Mouse (Mus musculus): ENCODE data around the gene Peg3. TPM values are rescaled to one million over a fixed set of nuclear protein-coding genes. Genes with fewer than 3 reads are reported as not detected.
"Not testable (repeated sequence)": the region's sequence is repeated elsewhere in the genome, so short reads cannot be mapped to it uniquely, and the experiment has no call there.

Peg3 gene
- total and polyA plus RNA-seq, 3 experiments = not detected

- Histone ChIP-seq H3K4me3 (replicated peaks in 1 of 3; ENCODE audit: low read depth in 2 of 3, low read length in 2 of 3, poor library complexity in 1 of 3) (no peak overlapping the region), H3K79me2 (replicated peaks; ENCODE audit: control insufficient read depth, extremely low read depth, insufficient read depth, poor library complexity, severe bottlenecking) (no peaks in the 10 kb centered on the region), H3K27ac (ENCODE audit: insufficient read depth, low read depth) (no peak overlapping the region), H3K27me3 (replicated peaks) (no peaks in the 10 kb centered on the region), H3K4me1 (ENCODE audit: control insufficient read depth in 1 of 2, insufficient read depth in 2 of 2) (no peaks in the 10 kb centered on the region), H3K4me2 (ENCODE audit: insufficient read depth, low read depth, poor library complexity, severe bottlenecking) (no peak overlapping the region), H3K36me3 (replicated peaks in 1 of 2; ENCODE audit: control insufficient read depth in 1 of 2, insufficient read depth in 1 of 2, low read length in 1 of 2) (no peaks in the 10 kb centered on the region), H3K9me3 (replicated peaks; ENCODE audit: low read length) (peaks cover 62% of the 10 kb centered on the region), H3K9ac (ENCODE audit: insufficient read depth, low read depth) (no peak overlapping the region)
- in situ Hi-C loops (cut with MboI; ENCODE audit: low pct_ligation_motif_present, low pct_unique_long_range_greater_than_20kb, low sequenced_read_pairs) = no loop called here
- no peak for DNase-seq (ENCODE audit: extremely low read depth)
- TF ChIP-seq ZC3H11A (IDR thresholded peaks at IDR 0.05; ENCODE audit: low read depth, low read length) = no peak
- TF ChIP-seq POLR2AphosphoS2 (IDR thresholded peaks at IDR 0.05; ENCODE audit: low read depth, low read length) = no peak
- TF ChIP-seq GABPA (IDR thresholded peaks at IDR 0.05; ENCODE audit: insufficient replicate concordance, low read depth, low read length) = no peak
- dilution Hi-C loops (cut with MboI; ENCODE audit: extremely low pct_ligation_motif_present, extremely low pct_unique_long_range_greater_than_20kb, low sequenced_read_pairs) = no loop called here
Measured at GRCm38 (mm10) chr7:6776314-6777059, 46.3 kb upstream of the Peg3 start.

GRCm38 (mm10) chr7:6773865-6774413, 43.7 kb upstream of the Peg3 start:
- dilution Hi-C loops (cut with MboI; ENCODE audit: extremely low pct_ligation_motif_present, extremely low pct_unique_long_range_greater_than_20kb, low sequenced_read_pairs) = not testable (repeated sequence)

GRCm38 (mm10) chr7:6770286-6770685, 40.1 kb upstream of the Peg3 start:
- no peak for DNase-seq (ENCODE audit: extremely low read depth)
- H3K4me3 ChIP-seq (replicated peaks in 1 of 3; ENCODE audit: low read depth in 2 of 3, low read length in 2 of 3, poor library complexity in 1 of 3) = no peak overlapping the region
- H3K9ac ChIP-seq (ENCODE audit: insufficient read depth, low read depth) = no peak overlapping the region
- no peaks in the 10 kb centered on the region for H3K4me1 ChIP-seq (ENCODE audit: control insufficient read depth in 1 of 2, insufficient read depth in 2 of 2)
- H3K27me3 ChIP-seq (replicated peaks) = no peaks in the 10 kb centered on the region
- TF ChIP-seq GABPA (IDR thresholded peaks at IDR 0.05; ENCODE audit: insufficient replicate concordance, low read depth, low read length) (no peak), ZNF384 (IDR thresholded peaks at IDR 0.05; ENCODE audit: low read depth, low read length) (no peak), NRF1 (IDR thresholded peaks at IDR 0.05; ENCODE audit: low read depth, low read length) (no peak), CHD2 (IDR thresholded peaks at IDR 0.05; ENCODE audit: low read length) (no peak), ZC3H11A (IDR thresholded peaks at IDR 0.05; ENCODE audit: low read depth, low read length) (no peak), ZKSCAN1 (IDR thresholded peaks at IDR 0.05; ENCODE audit: borderline replicate concordance, low read depth, low read length) (no peak), ETS1 (conservative IDR thresholded peaks at IDR 0.05; ENCODE audit: low read depth, low read length) (no peak), IRF4 (IDR thresholded peaks at IDR 0.05; ENCODE audit: low read depth, low read length) (no peak), MAFK (IDR thresholded peaks at IDR 0.05; ENCODE audit: insufficient replicate concordance, low read length) (no peak), BHLHE40 (IDR thresholded peaks at IDR 0.05; ENCODE audit: low read depth, low read length) (no peak), RAD21 (IDR thresholded peaks at IDR 0.05; ENCODE audit: low read depth, low read length) (no peak), SMC3 (IDR thresholded peaks at IDR 0.05; ENCODE audit: low read depth, low read length) (no peak), RCOR1 (conservative IDR thresholded peaks at IDR 0.05; ENCODE audit: low read depth, low read length) (no peak), CTCF (conservative IDR thresholded peaks at IDR 0.05 in 1 of 2, IDR thresholded peaks at IDR 0.05 in 1 of 2; ENCODE audit: low read depth in 2 of 2, low read length in 2 of 2) (no peak)
- H3K36me3 ChIP-seq (replicated peaks in 1 of 2; ENCODE audit: control insufficient read depth in 1 of 2, insufficient read depth in 1 of 2, low read length in 1 of 2) = no peaks in the 10 kb centered on the region
- no peaks in the 10 kb centered on the region for H3K79me2 ChIP-seq (replicated peaks; ENCODE audit: control insufficient read depth, extremely low read depth, insufficient read depth, poor library complexity, severe bottlenecking)
- no peak overlapping the region for H3K27ac ChIP-seq (ENCODE audit: insufficient read depth, low read depth)
- H3K4me2 ChIP-seq (ENCODE audit: insufficient read depth, low read depth, poor library complexity, severe bottlenecking) = no peak overlapping the region
- in situ Hi-C loops (cut with MboI; ENCODE audit: low pct_ligation_motif_present, low pct_unique_long_range_greater_than_20kb, low sequenced_read_pairs) (no loop called here), dilution Hi-C loops (cut with MboI; ENCODE audit: extremely low pct_ligation_motif_present, extremely low pct_unique_long_range_greater_than_20kb, low sequenced_read_pairs) (no loop called here)
- peaks cover 56% of the 10 kb centered on the region for H3K9me3 ChIP-seq (replicated peaks; ENCODE audit: low read length)

More at GRCm38 (mm10) chr7:6773865-6774413, 43.7 kb upstream of the Peg3 start:
- H3K9ac ChIP-seq (ENCODE audit: insufficient read depth, low read depth); H3K27me3 ChIP-seq (replicated peaks); H3K4me2 ChIP-seq (ENCODE audit: insufficient read depth, low read depth, poor library complexity, severe bottlenecking); H3K79me2 ChIP-seq (replicated peaks; ENCODE audit: control insufficient read depth, extremely low read depth, insufficient read depth, poor library complexity, severe bottlenecking); DNase-seq (ENCODE audit: extremely low read depth); H3K4me1 ChIP-seq (ENCODE audit: control insufficient read depth in 1 of 2, insufficient read depth in 2 of 2); H3K36me3 ChIP-seq (replicated peaks in 1 of 2; ENCODE audit: control insufficient read depth in 1 of 2, insufficient read depth in 1 of 2, low read length in 1 of 2); H3K27ac ChIP-seq (ENCODE audit: insufficient read depth, low read depth); in situ Hi-C loops (cut with MboI; ENCODE audit: low pct_ligation_motif_present, low pct_unique_long_range_greater_than_20kb, low sequenced_read_pairs); H3K4me3 ChIP-seq (replicated peaks in 1 of 3; ENCODE audit: low read depth in 2 of 3, low read length in 2 of 3, poor library complexity in 1 of 3): not testable (repeated sequence)
- peaks cover 67% of the 10 kb centered on the region for H3K9me3 ChIP-seq (replicated peaks; ENCODE audit: low read length)

All from CH12.LX (cell line).